Mouse (Mus musculus) liver, embryonic 14.5 days (tissue): ENCODE measurements around the gene Fus.

Experiments used
- CTCF ChIP-seq: IDR thresholded peaks from 2 replicates; pipeline ENCODE4 v1.5.1; 2016; ENCODE audit warnings: antibody characterized with exemption, low read depth, control low read depth
- EP300 ChIP-seq: IDR thresholded peaks from 2 replicates; pipeline ENCODE4 v1.6.1; 2016; ENCODE audit warnings: antibody characterized with exemption, low read depth

DNA sequence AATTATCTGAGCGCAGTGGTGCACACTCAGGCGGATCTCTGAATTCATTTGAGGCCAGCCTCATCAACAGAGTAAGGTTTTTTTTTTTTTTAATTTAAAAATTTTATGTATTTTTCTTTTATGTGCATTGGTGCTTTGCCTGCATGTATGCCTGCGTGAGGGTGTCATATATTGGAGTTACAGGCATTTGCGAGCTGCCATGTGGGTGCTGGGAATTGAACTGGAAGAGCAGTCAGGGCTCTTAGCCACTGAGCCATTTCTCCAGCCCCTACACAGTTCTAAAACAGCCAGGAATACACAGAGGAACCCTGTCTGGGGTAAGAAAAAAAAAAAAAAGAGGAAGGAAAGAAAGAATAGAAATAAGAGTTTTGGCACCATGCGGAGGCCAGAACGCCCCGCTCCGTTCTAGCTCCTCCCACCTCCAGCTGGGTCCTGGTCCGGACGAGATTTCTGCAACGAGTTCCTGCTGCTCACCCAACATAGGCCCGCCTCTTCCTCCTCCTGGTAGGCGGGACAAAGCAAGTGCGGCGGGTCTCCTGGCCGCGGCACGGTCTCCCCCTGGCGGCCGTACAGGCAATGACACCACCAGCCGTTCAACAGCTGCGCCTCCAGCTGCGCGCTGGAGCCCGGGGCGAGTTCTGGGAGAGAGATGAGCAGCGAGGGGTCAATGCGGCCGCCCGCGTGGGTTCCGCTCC, 32.1 kb upstream of the Fus start:
- no peak for TF ChIP-seq EP300
- peak; percentile 99 for TF ChIP-seq CTCF
